Mouse (Mus musculus) forebrain, postnatal 0 days (tissue): Measurements from ENCODE around the gene Fgd3. TPM values are rescaled to one million over a fixed set of nuclear protein-coding genes. Genes with fewer than 3 reads are reported as not detected.

ENCODE experiments used
- ATAC-seq: fragments of 200-750 bp; cut with Nextera tagmentation; 2 replicates; pipeline ENCODE4 v1.8.0; 2017; ENCODE audit warnings: mild to moderate bottlenecking, moderate library complexity
- DNase-seq: peaks from one replicate; pipeline ENCODE4 v3.0.0-alpha.2; 2015
- H3K27ac ChIP-seq: fragments of 300-500 bp; sonication (generic); 2 replicates; pipeline ENCODE4 v1.5.1; 2014; ENCODE audit warnings: low read depth, mild to moderate bottlenecking, antibody characterized with exemption, low read length, moderate library complexity, mixed read lengths
- H3K27me3 ChIP-seq: fragments of 300-500 bp; sonication (generic); 2 replicates; pipeline ENCODE4 v1.6.1; 2014; ENCODE audit warnings: mild to moderate bottlenecking, low read length, mixed read lengths; ENCODE audit not compliant: insufficient read depth
- H3K36me3 ChIP-seq: fragments of 300-500 bp; sonication (generic); 2 replicates; pipeline ENCODE4 v1.6.1; 2014; ENCODE audit warnings: mild to moderate bottlenecking, moderate library complexity; ENCODE audit not compliant: insufficient read depth
- H3K4me1 ChIP-seq: fragments of 300-500 bp; sonication (generic); 2 replicates; pipeline ENCODE4 v1.6.1; 2014; ENCODE audit warnings: antibody characterized with exemption; ENCODE audit not compliant: insufficient read depth
- H3K4me2 ChIP-seq: fragments of 300-500 bp; sonication (generic); 2 replicates; pipeline ENCODE4 v1.6.1; 2014; ENCODE audit warnings: low read depth, mild to moderate bottlenecking, moderate library complexity
- H3K4me3 ChIP-seq: fragments of 300-500 bp; sonication (generic); 2 replicates; pipeline ENCODE4 v1.5.1; 2014; ENCODE audit warnings: low read depth, low read length, mixed read lengths
- H3K9ac ChIP-seq: fragments of 300-500 bp; sonication (generic); 2 replicates; pipeline ENCODE4 v1.6.1; 2014; ENCODE audit warnings: mild to moderate bottlenecking
- H3K9me3 ChIP-seq: fragments of 300-500 bp; sonication (generic); 2 replicates; pipeline ENCODE4 v1.6.1; 2016; ENCODE audit warnings: low read length
- CTCF ChIP-seq: sonication (generic); IDR thresholded peaks from 2 replicates; pipeline ENCODE4 v1.5.1; 2016; ENCODE audit warnings: antibody characterized with exemption, control low read depth, low read depth
- WGBS: fragments of 180-500 bp; shearing (Covaris S2); extraction: QIAGEN DNeasy Blood & Tissue Kit; methylation state at CpG from one replicate; pipeline ENCODE4 v1.1.7; 2014; 5-methylcytosine and 5-hydroxymethylcytosine counted together
- polyA plus RNA-seq: library from polyadenylated mRNA; unstranded; fragments of >200 nt; fragmentation: Nextera tagmentation; extraction: Ambion mirVana; gene quantifications from 2 replicates; pipeline ENCODE4 v1.2.1, GENCODE M21; 2015
- total RNA-seq: library from RNA; depleted of rRNA; stranded (reverse); fragments of >200 nt; gene quantifications from 2 replicates; pipeline ENCODE4 v1.2.3, GENCODE M21; 2014

Fgd3 gene
- total and polyA plus RNA-seq, 2 experiments from 2014 or later, result 2.8 to 14.0 TPM

- WGBS, result 99% methylated on average over 3 of the region's 3 CpGs
- H3K4me2 ChIP-seq, result no peak overlapping the region
- no peaks in the 10 kb centered on the region for H3K9me3 ChIP-seq
- H3K9ac ChIP-seq, result no peak overlapping the region
- H3K27ac ChIP-seq, result no peak overlapping the region
- H3K27me3 ChIP-seq, result no peaks in the 10 kb centered on the region
- H3K36me3 ChIP-seq, result 0 out of 2 replicates have a peak, but pooled peaks cover 4% of the 10 kb centered on the region
- TF ChIP-seq CTCF, result no peak
- ATAC-seq (no peak), DNase-seq (no peak)
- no peak overlapping the region for H3K4me3 ChIP-seq
- H3K4me1 ChIP-seq, result 0 out of 2 replicates have a peak, but pooled peaks cover 8% of the 10 kb centered on the region
These were observed 38.1 kb upstream of the Fgd3 start for GRCm38 (mm10) chr13:49358184-49358583.

- H3K9ac ChIP-seq, result no peak overlapping the region
- H3K36me3 ChIP-seq, result 0 out of 2 replicates have a peak, but pooled peaks cover 4% of the 10 kb centered on the region
- ATAC-seq (no peak), DNase-seq (no peak)
- H3K4me3 ChIP-seq, result no peak overlapping the region
- 97% methylated on average over 8 of the region's 8 CpGs for whole genome bisulfite sequencing
- H3K4me1 ChIP-seq, result 0 out of 2 replicates have a peak, but pooled peaks cover 6% of the 10 kb centered on the region
- H3K4me2 ChIP-seq, result no peak overlapping the region
- no peak for TF ChIP-seq CTCF
- no peak overlapping the region for H3K27ac ChIP-seq
- H3K9me3 ChIP-seq, result no peaks in the 10 kb centered on the region
- H3K27me3 ChIP-seq, result no peaks in the 10 kb centered on the region
These were observed 37.4 kb upstream of the Fgd3 start for GRCm38 (mm10) chr13:49357367-49358026.

DNA sequence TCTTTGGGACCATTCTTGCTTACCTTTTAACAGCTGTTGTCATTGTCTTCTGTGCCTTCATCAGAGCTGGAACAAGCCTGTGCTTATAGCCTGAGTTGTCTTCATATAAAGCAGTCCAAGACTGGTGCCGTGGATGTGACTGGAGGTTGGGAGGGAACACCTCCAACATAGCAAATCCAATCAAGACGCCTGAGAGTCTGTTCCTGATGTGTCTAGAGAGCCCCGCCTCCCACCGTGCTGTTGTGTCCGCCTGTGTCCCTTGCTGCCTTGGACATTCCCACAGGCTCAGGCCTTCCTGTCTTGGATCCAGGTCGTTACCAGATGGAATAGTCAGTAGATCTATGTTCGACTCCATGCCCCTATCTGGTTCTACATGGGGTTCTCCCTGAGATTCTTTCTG, 36.0 kb upstream of the Fgd3 start:
- DNase-seq, result no peak
- TF ChIP-seq CTCF, result no peak
- no peaks in the 10 kb centered on the region for H3K27me3 ChIP-seq

DNA sequence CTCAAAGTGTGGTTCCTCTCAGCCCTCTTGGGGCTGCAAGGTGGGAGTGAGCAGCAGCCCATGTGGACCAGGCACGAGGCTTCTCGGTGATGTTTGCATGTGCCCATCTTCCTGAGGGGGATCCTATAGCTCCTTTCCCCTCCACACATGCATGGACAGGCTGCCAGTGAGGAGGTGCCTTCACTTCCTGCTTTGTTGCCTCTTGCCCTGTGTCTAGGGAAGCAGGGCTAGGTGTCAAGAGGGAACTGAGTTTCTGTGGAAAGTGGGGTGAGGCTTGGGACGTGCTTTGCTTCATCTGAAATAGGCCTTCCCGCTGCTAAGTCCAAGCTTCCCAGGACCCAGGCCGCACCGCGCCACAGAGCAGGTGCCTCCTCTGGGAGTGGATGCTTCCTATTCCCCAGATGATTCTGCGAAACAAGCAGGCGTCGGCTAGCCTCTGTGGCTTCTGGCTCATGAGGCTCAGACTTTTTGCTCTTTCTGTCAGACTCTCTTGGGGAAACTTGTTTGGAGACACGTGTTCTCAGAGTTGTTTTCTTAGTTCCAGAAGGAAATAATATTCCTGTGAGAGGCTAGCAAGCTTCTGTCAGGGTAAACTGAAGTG, 35.5 kb upstream of the Fgd3 start:
- Histone ChIP-seq H3K4me3 (no peak overlapping the region), H3K4me2 (no peak overlapping the region), H3K4me1 (0 out of 2 replicates have a peak, but pooled peaks cover 3% of the 10 kb centered on the region), H3K9me3 (no peaks in the 10 kb centered on the region), H3K27me3 (no peaks in the 10 kb centered on the region), H3K9ac (no peak overlapping the region), H3K27ac (no peak overlapping the region), H3K36me3 (0 out of 2 replicates have a peak, but pooled peaks cover 4% of the 10 kb centered on the region)
- TF ChIP-seq CTCF, result no peak
- no peak for ATAC-seq
- no peak for DNase-seq
- 87% methylated on average over 11 of the region's 11 CpGs for WGBS

More for the DNA sequence above, 36.0 kb upstream of the Fgd3 start:
- ATAC-seq, result no peak
- no peak overlapping the region for H3K27ac ChIP-seq
- H3K36me3 ChIP-seq, result 0 out of 2 replicates have a peak, but pooled peaks cover 4% of the 10 kb centered on the region
- H3K4me3 ChIP-seq, result no peak overlapping the region
- 0 out of 2 replicates have a peak, but pooled peaks cover 3% of the 10 kb centered on the region for H3K4me1 ChIP-seq
- 82% methylated on average over 7 of the region's 7 CpGs for whole genome bisulfite sequencing
- H3K4me2 ChIP-seq, result no peak overlapping the region
- H3K9ac ChIP-seq, result no peak overlapping the region
- no peaks in the 10 kb centered on the region for H3K9me3 ChIP-seq

DNA sequence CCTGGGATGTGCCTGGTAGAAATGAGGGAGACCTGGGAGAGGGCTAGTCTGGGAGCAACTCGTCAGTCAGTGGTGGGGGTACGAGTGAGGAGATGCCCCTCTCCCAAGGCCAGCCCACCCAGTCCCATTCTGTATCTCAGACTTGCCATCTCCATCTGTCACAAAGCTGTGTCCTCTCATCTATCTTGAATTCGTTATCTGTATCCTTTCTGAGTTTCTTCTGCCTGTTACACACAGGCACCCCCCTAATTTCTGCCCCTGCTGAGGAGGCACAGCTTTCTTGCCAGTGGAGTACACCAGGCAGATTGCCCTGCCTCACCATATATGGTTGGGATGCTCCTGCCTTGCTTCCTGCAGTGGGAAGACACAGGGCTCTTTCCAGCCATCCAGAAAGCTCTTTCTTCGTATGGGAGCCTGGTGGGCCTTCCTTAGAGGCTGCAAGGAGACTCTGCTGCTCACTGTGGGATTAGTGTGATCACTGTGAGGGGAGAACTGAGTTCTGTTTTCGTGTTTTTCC, 33.9 kb upstream of the Fgd3 start:
- no peak for DNase-seq
- no peak for ATAC-seq
- H3K27me3 ChIP-seq, result no peaks in the 10 kb centered on the region
- H3K4me1 ChIP-seq, result 0 out of 2 replicates have a peak, but pooled peaks cover 6% of the 10 kb centered on the region
- H3K9me3 ChIP-seq, result no peaks in the 10 kb centered on the region
- H3K4me3 ChIP-seq, result no peak overlapping the region
- H3K4me2 ChIP-seq, result no peak overlapping the region
- no peak overlapping the region for H3K27ac ChIP-seq
- no peak for TF ChIP-seq CTCF
- no peak overlapping the region for H3K9ac ChIP-seq
- 50% methylated on average over 5 of the region's 5 CpGs for WGBS
- H3K36me3 ChIP-seq, result 0 out of 2 replicates have a peak, but pooled peaks cover 4% of the 10 kb centered on the region

- TF ChIP-seq CTCF, result no peak
- Histone ChIP-seq H3K27ac (no peak overlapping the region), H3K36me3 (0 out of 2 replicates have a peak, but pooled peaks cover 4% of the 10 kb centered on the region), H3K4me3 (no peak overlapping the region), H3K27me3 (no peaks in the 10 kb centered on the region), H3K4me1 (0 out of 2 replicates have a peak, but pooled peaks cover 6% of the 10 kb centered on the region), H3K9me3 (no peaks in the 10 kb centered on the region), H3K4me2 (no peak overlapping the region), H3K9ac (no peak overlapping the region)
- no peak for DNase-seq
- no peak for ATAC-seq
These were observed 33.3 kb upstream of the Fgd3 start for GRCm38 (mm10) chr13:49353422-49353821.
